Mouse (Mus musculus) midbrain, embryonic 11.5 days (tissue): ENCODE results near the gene 1810010D01Rik. TPM values are rescaled to one million over a fixed set of nuclear protein-coding genes. Genes with fewer than 3 reads are reported as not detected.
A peak's percentile ranks its signal among the peaks of the same experiment; 100 is the strongest.

Source experiments
- ATAC-seq: fragments of 200-750 bp; cut with Nextera tagmentation; 2 replicates; pipeline ENCODE4 v1.8.0; 2017; ENCODE audit warnings: moderate TSS enrichment, moderate library complexity; ENCODE audit not compliant: low FRiP score
- DNase-seq: peaks from one replicate; pipeline ENCODE4 v3.0.0; 2015; ENCODE audit warnings: low spot score; ENCODE audit errors: missing footprints
- H3K27ac ChIP-seq: fragments of 300-500 bp; sonication (generic); 2 replicates; pipeline ENCODE4 v1.5.1; 2014; ENCODE audit warnings: low read depth, low read length
- H3K27me3 ChIP-seq: fragments of 300-500 bp; sonication (generic); 2 replicates; pipeline ENCODE4 v1.6.1; 2014; ENCODE audit warnings: mild to moderate bottlenecking, low read length, moderate library complexity, mixed read lengths; ENCODE audit not compliant: control insufficient read depth, insufficient read depth
- H3K36me3 ChIP-seq: fragments of 300-500 bp; sonication (generic); 2 replicates; pipeline ENCODE4 v1.6.1; 2014; ENCODE audit warnings: mild to moderate bottlenecking, low read length, moderate library complexity, mixed read lengths; ENCODE audit not compliant: control insufficient read depth, insufficient read depth
- H3K4me1 ChIP-seq: fragments of 300-500 bp; sonication (generic); 2 replicates; pipeline ENCODE4 v1.6.1; 2014; ENCODE audit warnings: low read length; ENCODE audit not compliant: control insufficient read depth, insufficient read depth
- H3K4me2 ChIP-seq: fragments of 300-500 bp; sonication (generic); 2 replicates; pipeline ENCODE4 v1.6.1; 2014; ENCODE audit warnings: mild to moderate bottlenecking, moderate library complexity
- H3K4me3 ChIP-seq: fragments of 300-500 bp; sonication (generic); 2 replicates; pipeline ENCODE4 v1.5.1; 2014; ENCODE audit warnings: low read depth, low read length
- H3K9ac ChIP-seq: fragments of 300-500 bp; sonication (generic); 2 replicates; pipeline ENCODE4 v1.6.1; 2014; ENCODE audit warnings: low read length
- H3K9me3 ChIP-seq: fragments of 300-500 bp; sonication (generic); 2 replicates; pipeline ENCODE4 v1.6.1; 2016; ENCODE audit warnings: low read length; ENCODE audit not compliant: control insufficient read depth
- WGBS: fragments of 180-500 bp; shearing (Covaris S2); extraction: QIAGEN DNeasy Blood & Tissue Kit; methylation state at CpG from one replicate; pipeline ENCODE4 v1.1.7; 2014; 5-methylcytosine and 5-hydroxymethylcytosine counted together
- polyA plus RNA-seq: library from polyadenylated mRNA; unstranded; fragments of >200 nt; fragmentation: Nextera tagmentation; extraction: Ambion mirVana; gene quantifications from 2 replicates; pipeline ENCODE4 v1.2.1, GENCODE M21; 2014

Gene 1810010D01Rik
- 0.49 TPM in 1 of 2 replicates, not detected in the other for polyA plus RNA-seq

GRCm38 (mm10) chr7:145208006-145208405 lies at the start of gene 1810010D01Rik:
TSS of gene 1810010D01Rik (minus strand) at chr7:145208119.
- peak within 1 kb of the TSS; percentile 62 for H3K9ac ChIP-seq
- no peak for ATAC-seq
- H3K27me3 ChIP-seq: no peaks in the 10 kb centered on the region
- H3K27ac ChIP-seq: peak within 1 kb of the TSS; percentile 99
- no peak within 1 kb of the TSS for H3K4me3 ChIP-seq
- DNase-seq: no peak
- 79% methylated on average over 4 of the region's 4 CpGs for WGBS
- no peaks in the 10 kb centered on the region for H3K36me3 ChIP-seq
- H3K4me2 ChIP-seq: no peak within 1 kb of the TSS
- no peaks in the 10 kb centered on the region for H3K9me3 ChIP-seq
- peaks cover 53% of the 10 kb centered on the region for H3K4me1 ChIP-seq

DNA sequence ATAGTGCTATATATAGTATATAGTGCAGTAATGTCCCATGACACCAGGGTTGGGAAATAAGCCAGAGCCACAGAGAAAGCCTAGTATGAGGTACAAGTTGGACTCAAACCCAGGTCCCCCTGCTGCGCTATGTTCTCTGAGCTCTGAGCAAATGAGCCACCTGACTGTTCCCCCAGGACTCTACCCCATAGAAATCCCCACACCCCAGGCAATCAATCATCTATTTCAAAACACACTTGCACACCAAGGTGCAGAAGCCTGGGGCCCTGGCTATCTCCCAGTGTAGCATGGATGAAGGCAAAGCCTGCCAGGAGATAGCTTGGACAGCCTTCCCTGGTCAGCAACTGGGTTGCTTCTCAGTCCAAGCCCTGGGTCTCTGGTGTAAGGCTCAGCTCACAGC lies 48.2 kb upstream of the 1810010D01Rik start:
- Histone ChIP-seq H3K27me3 (no peaks in the 10 kb centered on the region), H3K36me3 (no peaks in the 10 kb centered on the region), H3K9ac (no peak overlapping the region), H3K27ac (no peak overlapping the region), H3K4me3 (no peak overlapping the region), H3K4me2 (no peak overlapping the region), H3K9me3 (no peaks in the 10 kb centered on the region), H3K4me1 (no peaks in the 10 kb centered on the region)
- WGBS: 100% methylated on average over 1 of the region's 1 CpGs
- no peak for DNase-seq
- no peak for ATAC-seq

- 71% methylated on average over 3 of the region's 3 CpGs for WGBS
- no peaks in the 10 kb centered on the region for H3K27me3 ChIP-seq
- no peaks in the 10 kb centered on the region for H3K4me1 ChIP-seq
These were observed 46.2 kb upstream of the 1810010D01Rik start for GRCm38 (mm10) chr7:145253986-145254630.

DNA sequence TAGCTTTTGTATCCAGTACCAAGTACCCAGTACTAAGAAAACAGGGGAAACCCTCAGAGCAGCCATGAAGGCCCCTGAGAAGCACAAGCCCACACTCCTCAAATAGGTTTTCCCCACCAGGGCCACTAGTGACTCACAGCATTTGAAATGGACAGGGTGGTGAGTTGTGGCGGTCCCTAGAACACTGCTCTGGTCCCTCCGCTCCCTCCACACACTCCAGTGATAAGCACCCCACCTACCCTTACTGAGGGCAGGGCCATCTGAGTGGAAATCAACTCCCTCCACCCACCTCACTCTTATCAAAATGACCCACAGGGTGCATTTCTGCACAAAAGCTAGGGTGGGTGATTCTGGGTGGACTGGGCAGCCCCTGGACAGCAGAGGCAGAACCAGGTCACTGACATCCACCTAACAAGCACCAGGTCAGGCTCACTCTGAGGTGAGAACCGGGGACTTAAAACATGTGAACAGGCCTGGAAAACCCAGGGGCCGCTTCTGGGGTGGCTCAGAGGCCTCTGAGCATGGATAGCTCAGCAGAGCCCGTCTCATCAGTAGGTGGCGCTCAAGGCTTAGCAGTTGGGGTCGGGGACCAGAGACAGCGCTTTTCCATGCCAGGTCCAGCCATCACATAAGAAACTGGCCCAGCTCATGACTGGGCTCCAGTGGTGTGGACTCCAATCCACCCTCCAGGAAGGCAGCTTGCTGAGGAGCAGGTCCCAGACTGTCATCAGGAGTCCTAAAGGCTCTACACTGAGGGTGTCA lies 45.0 kb upstream of the 1810010D01Rik start:
- WGBS: 25% methylated on average over 8 of the region's 8 CpGs

More at GRCm38 (mm10) chr7:145253986-145254630, 46.2 kb upstream of the 1810010D01Rik start:
- no peak overlapping the region for H3K4me3 ChIP-seq
- no peak overlapping the region for H3K9ac ChIP-seq
- no peak overlapping the region for H3K27ac ChIP-seq
- ATAC-seq (no peak), DNase-seq (no peak)
- H3K36me3 ChIP-seq: no peaks in the 10 kb centered on the region
- H3K9me3 ChIP-seq: no peaks in the 10 kb centered on the region
- H3K4me2 ChIP-seq: no peak overlapping the region

DNA sequence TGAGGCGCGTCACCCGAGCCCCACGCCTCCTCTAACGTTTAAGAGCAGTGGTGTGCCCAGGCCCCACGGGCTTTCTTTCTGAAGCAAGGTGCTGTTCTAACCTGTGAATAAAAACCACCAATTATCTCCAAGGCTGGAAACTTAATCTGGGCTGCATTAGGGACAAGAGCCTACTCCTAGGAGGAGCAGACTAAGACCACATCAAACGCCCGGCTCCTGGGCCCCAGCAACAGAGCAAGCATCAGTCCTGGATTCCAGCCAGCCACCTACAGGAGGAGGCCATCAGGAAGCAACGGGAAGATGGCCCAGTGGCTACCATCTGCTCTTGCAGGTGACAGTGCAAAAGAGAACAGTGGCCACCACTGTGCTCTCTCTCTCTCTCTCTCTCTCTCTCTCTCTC lies 42.3 kb upstream of the 1810010D01Rik start:
- ATAC-seq (no peak), DNase-seq (no peak)
- Histone ChIP-seq H3K36me3 (no peaks in the 10 kb centered on the region), H3K4me1 (no peaks in the 10 kb centered on the region), H3K4me3 (no peak overlapping the region), H3K27me3 (no peaks in the 10 kb centered on the region), H3K9ac (no peak overlapping the region), H3K27ac (no peak overlapping the region), H3K9me3 (no peaks in the 10 kb centered on the region), H3K4me2 (no peak overlapping the region)
- 81% methylated on average over 9 of the region's 9 CpGs for WGBS

More for the DNA sequence above, 45.0 kb upstream of the 1810010D01Rik start:
- Histone ChIP-seq H3K4me2 (no peak overlapping the region), H3K4me1 (no peaks in the 10 kb centered on the region), H3K9me3 (no peaks in the 10 kb centered on the region), H3K4me3 (no peak overlapping the region), H3K27me3 (no peaks in the 10 kb centered on the region), H3K27ac (no peak overlapping the region), H3K9ac (0 out of 2 replicates have a peak overlapping the region, but pooled peaks have one; percentile 12), H3K36me3 (no peaks in the 10 kb centered on the region)
- DNase-seq: peak; percentile 98
- ATAC-seq: peak; percentile 84

- WGBS: 84% methylated on average over 2 of the region's 2 CpGs
- Histone ChIP-seq H3K4me1 (no peaks in the 10 kb centered on the region), H3K9me3 (no peaks in the 10 kb centered on the region), H3K27me3 (no peaks in the 10 kb centered on the region), H3K36me3 (no peaks in the 10 kb centered on the region), H3K4me3 (no peak overlapping the region), H3K27ac (no peak overlapping the region), H3K9ac (no peak overlapping the region), H3K4me2 (no peak overlapping the region)
- ATAC-seq: no peak
- no peak for DNase-seq
These were observed 41.0 kb upstream of the 1810010D01Rik start for GRCm38 (mm10) chr7:145248911-145249310.

- Histone ChIP-seq H3K27ac (no peak overlapping the region), H3K36me3 (no peaks in the 10 kb centered on the region), H3K9ac (no peak overlapping the region), H3K4me2 (no peak overlapping the region), H3K9me3 (no peaks in the 10 kb centered on the region; the same call in 1 of the 2 replicates), H3K4me3 (no peak overlapping the region), H3K27me3 (no peaks in the 10 kb centered on the region), H3K4me1 (no peaks in the 10 kb centered on the region)
- WGBS: 13% methylated on average over 9 of the region's 9 CpGs
- peak; percentile 98 for DNase-seq
- peak; percentile 85 for ATAC-seq
These were observed 35.2 kb upstream of the 1810010D01Rik start for GRCm38 (mm10) chr7:145242851-145243712.

- no peaks in the 10 kb centered on the region; the same call in 1 of the 2 replicates for H3K9me3 ChIP-seq
- 81% methylated on average over 9 of the region's 9 CpGs for WGBS
- H3K9ac ChIP-seq: no peak overlapping the region
- no peaks in the 10 kb centered on the region for H3K4me1 ChIP-seq
- no peak overlapping the region for H3K4me3 ChIP-seq
- H3K27me3 ChIP-seq: no peaks in the 10 kb centered on the region
- ATAC-seq (no peak), DNase-seq (no peak)
- H3K36me3 ChIP-seq: no peaks in the 10 kb centered on the region
- H3K27ac ChIP-seq: no peak overlapping the region
- no peak overlapping the region for H3K4me2 ChIP-seq
These were observed 34.1 kb upstream of the 1810010D01Rik start for GRCm38 (mm10) chr7:145242028-145242427.
